Mouse (Mus musculus) kidney, adult 2 months (tissue): ENCODE results near the gene Sox18. TPM values are rescaled to one million over a fixed set of nuclear protein-coding genes. Genes with fewer than 3 reads are reported as not detected.

ENCODE experiments used
- DNase-seq: peaks from one replicate; pipeline ENCODE4 v3.0.0; 2021
- H3K27ac ChIP-seq: fragments of 200-500 bp; 2 replicates; pipeline ENCODE4 v1.5.1; 2012; ENCODE audit warnings: low read depth, low read length, control low read depth, inconsistent platforms; ENCODE audit not compliant: insufficient read depth
- H3K27me3 ChIP-seq: fragments of 200-500 bp; replicated peaks from 2 replicates; pipeline ENCODE4 v1.6.1; 2012; ENCODE audit warnings: mild to moderate bottlenecking, moderate library complexity, low read length, inconsistent platforms; ENCODE audit not compliant: control insufficient read depth, insufficient read depth
- H3K36me3 ChIP-seq: fragments of 200-500 bp; 2 replicates; pipeline ENCODE4 v1.6.1; 2012; ENCODE audit warnings: mild to moderate bottlenecking, moderate library complexity, low read length, inconsistent platforms; ENCODE audit not compliant: control insufficient read depth, insufficient read depth
- H3K4me1 ChIP-seq: fragments of 200-500 bp; 2 replicates; pipeline ENCODE4 v1.6.1; 2011; ENCODE audit warnings: low read length; ENCODE audit not compliant: control insufficient read depth, insufficient read depth
- H3K4me3 ChIP-seq: fragments of 200-500 bp; 2 replicates; pipeline ENCODE4 v1.5.1; 2011; ENCODE audit warnings: mild to moderate bottlenecking, low read depth, low read length, control low read depth; ENCODE audit not compliant: insufficient read depth
- CTCF ChIP-seq: fragments of 200-500 bp; conservative IDR thresholded peaks from 2 replicates; pipeline ENCODE4 v1.5.1; 2011; ENCODE audit warnings: low read depth, mild to moderate bottlenecking, control low read depth, low read length, moderate library complexity, mixed read lengths; ENCODE audit not compliant: insufficient read depth, insufficient read length
- POLR2A ChIP-seq: fragments of 200-500 bp; IDR thresholded peaks from one replicate; pipeline ENCODE4 v1.6.1; 2011; ENCODE audit warnings: low read depth, low read length, control low read depth
- WGBS: fragments of 180-500 bp; shearing (Covaris S2); methylation state at CpG from one replicate; pipeline ENCODE4 v1.1.7; 2018; 5-methylcytosine and 5-hydroxymethylcytosine counted together
- polyA plus RNA-seq: library from polyadenylated mRNA; depleted of rRNA; stranded (reverse); fragments of >200 nt; gene quantifications from 2 replicates; pipeline ENCODE4 v1.2.3, GENCODE M21; 2012

Gene Sox18
- polyA plus RNA-seq, 1 experiment, result 53.9 TPM

- no peaks in the 10 kb centered on the region for H3K27me3 ChIP-seq
- WGBS, result 43% methylated on average over 17 of the region's 17 CpGs
- no peak overlapping the region for H3K4me3 ChIP-seq
- TF ChIP-seq CTCF (peak; percentile 59), POLR2A (no peak)
- peaks cover 2% of the 10 kb centered on the region; the same call in 1 of the 2 replicates for H3K36me3 ChIP-seq
- DNase-seq, result peak; percentile 74
- peaks cover 4% of the 10 kb centered on the region; the same call in 1 of the 2 replicates for H3K4me1 ChIP-seq
- H3K27ac ChIP-seq, result peak overlapping the region; percentile 33; the same call in 1 of the 2 replicates
These were observed 12.4 kb downstream of the Sox18 start for GRCm38 (mm10) chr2:181658930-181659555.

DNA sequence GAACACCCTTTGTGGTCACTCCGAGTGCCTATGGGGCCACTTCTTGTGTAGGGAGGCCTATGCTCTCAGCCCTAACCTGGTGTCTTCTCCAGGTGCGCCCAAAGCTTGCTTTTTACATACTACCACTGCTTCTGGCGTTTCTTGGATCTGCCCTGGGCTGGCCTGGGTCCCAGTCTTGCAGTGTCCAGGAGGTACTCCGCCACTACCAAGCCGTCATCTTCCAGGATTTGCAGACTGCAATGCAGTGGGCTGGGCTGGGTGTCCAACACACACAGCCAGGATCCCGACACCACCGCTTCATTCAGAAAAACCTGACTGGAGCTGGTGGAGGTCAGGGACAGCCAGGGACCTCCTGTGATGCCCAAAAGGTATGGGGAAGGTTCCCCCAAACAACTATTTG lies 12.9 kb downstream of the Sox18 start:
- WGBS, result 83% methylated on average over 7 of the region's 7 CpGs
- H3K4me1 ChIP-seq, result peaks cover 4% of the 10 kb centered on the region; the same call in 1 of the 2 replicates
- TF ChIP-seq POLR2A (no peak), CTCF (no peak)
- H3K36me3 ChIP-seq, result peaks cover 2% of the 10 kb centered on the region; the same call in 1 of the 2 replicates
- no peaks in the 10 kb centered on the region for H3K27me3 ChIP-seq
- no peak overlapping the region for H3K27ac ChIP-seq
- no peak overlapping the region for H3K4me3 ChIP-seq
- DNase-seq, result no peak

DNA sequence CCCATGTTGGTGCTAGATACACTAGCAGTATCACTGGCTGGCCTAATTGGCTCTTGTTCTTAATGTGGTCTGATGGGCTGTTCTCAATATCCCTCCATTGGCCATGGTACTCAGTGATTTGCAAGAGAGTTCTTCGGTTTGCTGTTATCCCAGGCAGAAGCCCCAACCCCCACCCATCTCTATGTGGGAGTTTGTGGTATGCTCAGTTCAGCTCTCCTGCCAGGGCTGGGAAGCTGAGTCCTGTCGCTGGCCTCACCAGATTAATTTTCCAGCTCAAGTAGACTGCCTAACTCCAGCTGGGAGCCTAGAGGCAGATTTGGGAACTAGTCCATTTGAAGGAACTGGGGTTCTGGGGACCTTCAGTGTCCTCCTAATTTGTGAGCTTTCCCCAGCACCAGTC lies 14.0 kb downstream of the Sox18 start:
- WGBS, result 44% methylated on average over 2 of the region's 2 CpGs
- no peaks in the 10 kb centered on the region for H3K27me3 ChIP-seq
- peaks cover 4% of the 10 kb centered on the region; the same call in 1 of the 2 replicates for H3K4me1 ChIP-seq
- TF ChIP-seq POLR2A, result no peak
- no peak for TF ChIP-seq CTCF
- DNase-seq, result no peak
- peaks cover 5% of the 10 kb centered on the region for H3K36me3 ChIP-seq
- no peak overlapping the region for H3K4me3 ChIP-seq
- no peak overlapping the region for H3K27ac ChIP-seq

DNA sequence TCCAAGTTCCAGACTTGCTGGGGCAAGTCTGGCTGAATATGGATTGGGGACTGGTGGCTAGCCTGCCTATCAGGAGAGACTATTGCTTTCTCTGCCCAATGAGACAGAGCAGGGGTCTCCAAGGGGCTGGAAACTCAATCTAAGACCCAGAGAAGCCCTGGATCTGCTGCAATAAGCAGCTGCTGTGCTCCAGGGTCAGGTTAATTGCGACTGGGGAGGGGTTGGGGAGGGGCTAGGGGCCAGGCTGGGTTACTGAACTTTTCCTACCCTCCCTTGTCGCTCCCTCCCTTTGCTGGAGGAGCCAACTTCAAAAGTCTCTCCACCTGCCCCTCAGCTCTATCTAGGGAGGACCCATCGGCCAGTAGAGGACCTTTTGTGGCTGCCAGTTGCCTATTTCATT lies 14.7 kb downstream of the Sox18 start, which contains the start of gene Gm29797:
Gene Gm29797 (plus strand): TSS at position 301 of the 400 bp plus-strand sequence.
- Histone ChIP-seq H3K36me3 (peaks cover 5% of the 10 kb centered on the region), H3K27ac (no peak within 1 kb of the TSS), H3K4me1 (peaks cover 4% of the 10 kb centered on the region; the same call in 1 of the 2 replicates), H3K27me3 (no peaks in the 10 kb centered on the region), H3K4me3 (no peak within 1 kb of the TSS)
- 55% methylated on average over 3 of the region's 3 CpGs for WGBS
- TF ChIP-seq POLR2A, result no peak
- TF ChIP-seq CTCF, result no peak
- no peak for DNase-seq

DNA sequence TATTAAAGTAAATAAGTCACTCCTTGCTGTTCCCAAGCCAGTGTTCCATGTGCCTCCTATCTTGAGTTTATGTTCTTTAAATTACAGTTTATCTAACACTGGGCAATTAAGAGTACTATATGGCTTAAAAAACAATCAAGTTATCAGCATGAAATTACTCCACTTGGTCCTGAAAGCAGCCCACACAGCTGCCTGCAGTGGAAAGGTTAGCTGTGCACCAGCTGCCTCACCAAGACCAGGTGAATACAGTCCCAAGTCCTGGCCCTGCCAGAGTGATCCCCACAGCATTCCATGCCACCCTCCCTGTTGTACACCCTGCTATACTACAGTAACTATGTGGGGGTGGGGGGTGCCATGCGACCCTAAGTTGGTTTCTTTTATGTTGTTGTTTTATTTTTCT lies 17.9 kb downstream of the Sox18 start:
- Histone ChIP-seq H3K27ac (no peak overlapping the region), H3K4me1 (no peaks in the 10 kb centered on the region), H3K36me3 (peaks cover 11% of the 10 kb centered on the region), H3K27me3 (no peaks in the 10 kb centered on the region), H3K4me3 (no peak overlapping the region)
- WGBS, result 83% methylated on average over 1 of the region's 1 CpGs
- TF ChIP-seq POLR2A, result no peak
- no peak for TF ChIP-seq CTCF
- no peak for DNase-seq

DNA sequence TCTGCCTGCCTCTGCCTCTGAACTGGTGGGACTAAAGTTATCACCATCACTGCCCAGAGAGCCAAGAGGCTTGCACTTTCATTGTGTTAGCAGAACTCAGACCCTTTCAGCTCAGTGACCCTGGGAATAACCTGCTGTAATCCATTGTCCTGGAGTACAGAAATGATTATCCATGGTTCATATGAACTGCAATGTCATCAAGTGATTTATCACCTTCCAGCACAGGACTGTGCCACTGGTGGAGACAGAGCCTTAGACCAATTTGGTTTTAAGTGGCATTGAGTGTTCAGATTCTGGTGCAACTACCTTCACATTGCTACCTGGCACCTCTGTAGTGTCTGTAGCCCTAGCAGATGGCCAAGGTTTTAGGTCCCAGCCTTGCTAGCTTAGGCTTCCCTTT lies 18.4 kb downstream of the Sox18 start:
- Histone ChIP-seq H3K4me1 (no peaks in the 10 kb centered on the region), H3K36me3 (peaks cover 11% of the 10 kb centered on the region), H3K27ac (no peak overlapping the region), H3K4me3 (no peak overlapping the region), H3K27me3 (no peaks in the 10 kb centered on the region)
- TF ChIP-seq POLR2A, result no peak
- no peak for TF ChIP-seq CTCF
- DNase-seq, result no peak

DNA sequence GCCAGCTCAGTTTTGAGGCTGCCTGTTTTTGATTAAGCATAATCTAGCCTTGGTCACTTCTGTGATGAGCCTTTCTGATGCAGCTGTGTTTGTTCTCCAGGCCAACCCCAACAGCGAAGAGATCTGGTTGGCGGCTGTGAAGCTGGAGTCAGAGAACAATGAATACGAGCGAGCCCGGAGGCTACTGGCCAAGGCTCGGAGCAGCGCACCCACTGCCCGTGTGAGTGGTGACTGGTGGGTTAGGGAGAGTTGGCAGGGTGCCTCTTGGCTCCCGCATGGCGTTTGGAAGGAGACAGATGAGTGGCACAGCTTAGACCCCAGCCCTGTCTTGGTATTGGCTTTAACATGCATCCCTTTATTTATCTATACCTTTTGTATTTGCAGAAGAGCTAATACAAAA lies 22.5 kb downstream of the Sox18 start:
- Histone ChIP-seq H3K36me3 (peaks cover 13% of the 10 kb centered on the region), H3K4me3 (no peak overlapping the region), H3K27me3 (no peaks in the 10 kb centered on the region), H3K4me1 (no peaks in the 10 kb centered on the region), H3K27ac (no peak overlapping the region)
- 95% methylated on average over 10 of the region's 10 CpGs for WGBS
- no peak for DNase-seq
- TF ChIP-seq CTCF (no peak), POLR2A (no peak)
